Mouse (Mus musculus) forebrain, embryonic 14.5 days (tissue): ENCODE measurements around the gene Desi1. TPM values are rescaled to one million over a fixed set of nuclear protein-coding genes. Genes with fewer than 3 reads are reported as not detected.

Experiments
- ATAC-seq: fragments of 200-750 bp; cut with Nextera tagmentation; 2 replicates; pipeline ENCODE4 v1.8.0; 2017; ENCODE audit warnings: mild to moderate bottlenecking, moderate library complexity
- DNase-seq: peaks from one replicate; pipeline ENCODE4 v3.0.0-alpha.2; 2015; ENCODE audit warnings: low spot score
- H3K27ac ChIP-seq: fragments of 300-500 bp; sonication (generic); 2 replicates; pipeline ENCODE4 v1.5.1; 2014; ENCODE audit warnings: low read depth, mild to moderate bottlenecking, control low read depth, low read length, moderate library complexity
- H3K27me3 ChIP-seq: fragments of 300-500 bp; sonication (generic); replicated peaks from 2 replicates; pipeline ENCODE4 v1.6.1; 2014; ENCODE audit warnings: low read length, control low read depth, mixed read lengths; ENCODE audit not compliant: control insufficient read depth, insufficient read depth
- H3K36me3 ChIP-seq: fragments of 300-500 bp; sonication (generic); 2 replicates; pipeline ENCODE4 v1.6.1; 2014; ENCODE audit warnings: low read length, control low read depth; ENCODE audit not compliant: control insufficient read depth, insufficient read depth
- H3K4me1 ChIP-seq: fragments of 300-500 bp; sonication (generic); 2 replicates; pipeline ENCODE4 v1.6.1; 2014; ENCODE audit warnings: antibody characterized with exemption, low read length, control low read depth; ENCODE audit not compliant: control insufficient read depth, insufficient read depth
- H3K4me2 ChIP-seq: fragments of 300-500 bp; sonication (generic); 2 replicates; pipeline ENCODE4 v1.6.1; 2014; ENCODE audit warnings: mild to moderate bottlenecking, control low read depth, low read length
- H3K4me3 ChIP-seq: fragments of 300-500 bp; sonication (generic); 2 replicates; pipeline ENCODE4 v1.5.1; 2014; ENCODE audit warnings: low read depth, low read length, control low read depth
- H3K9ac ChIP-seq: fragments of 300-500 bp; sonication (generic); 2 replicates; pipeline ENCODE4 v1.6.1; 2014; ENCODE audit warnings: mild to moderate bottlenecking, low read length, control low read depth, moderate library complexity
- H3K9me3 ChIP-seq: fragments of 300-500 bp; sonication (generic); replicated peaks from 2 replicates; pipeline ENCODE4 v1.6.1; 2016; ENCODE audit warnings: low read length, control low read depth, mixed read lengths; ENCODE audit not compliant: control insufficient read depth
- WGBS: fragments of 180-500 bp; shearing (Covaris S2); extraction: QIAGEN DNeasy Blood & Tissue Kit; methylation state at CpG from one replicate; pipeline ENCODE4 v1.1.7; 2014; 5-methylcytosine and 5-hydroxymethylcytosine counted together
- polyA plus RNA-seq: library from polyadenylated mRNA; unstranded; fragments of >200 nt; fragmentation: Nextera tagmentation; extraction: Ambion mirVana; gene quantifications from 2 replicates; pipeline ENCODE4 v1.2.1, GENCODE M21; 2014

Desi1 gene
- polyA plus RNA-seq, 1 experiment from 2014 or later = 33.4 TPM

DNA sequence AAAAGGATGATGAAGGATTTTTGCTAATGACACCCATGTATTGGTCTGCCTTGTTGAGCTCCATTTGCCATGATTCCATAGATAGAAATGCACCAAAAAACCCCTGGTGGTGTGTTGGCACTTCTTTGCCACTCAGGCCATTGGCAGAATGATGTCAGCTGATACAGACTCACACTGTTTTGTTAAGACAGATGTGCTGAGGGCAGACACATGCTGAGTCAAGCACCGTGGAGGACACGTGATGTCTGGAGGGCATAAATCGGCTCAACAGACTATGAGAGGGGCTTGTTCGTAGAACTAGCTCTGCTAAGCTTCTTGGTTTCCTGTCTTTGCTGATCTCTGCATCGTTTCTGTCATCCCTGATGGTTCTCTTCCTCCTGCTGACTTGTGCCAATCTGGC lies 18.9 kb upstream of the Desi1 start:
- no peaks in the 10 kb centered on the region for H3K36me3 ChIP-seq
- H3K27me3 ChIP-seq = no peaks in the 10 kb centered on the region
- no peak overlapping the region for H3K4me2 ChIP-seq
- no peak overlapping the region for H3K27ac ChIP-seq
- no peak overlapping the region for H3K4me3 ChIP-seq
- 77% methylated on average over 5 of the region's 5 CpGs for WGBS
- peaks cover 5% of the 10 kb centered on the region; the same call in 1 of the 2 replicates for H3K4me1 ChIP-seq
- ATAC-seq (no peak), DNase-seq (no peak)
- H3K9ac ChIP-seq = no peak overlapping the region
- H3K9me3 ChIP-seq = no peaks in the 10 kb centered on the region

DNA sequence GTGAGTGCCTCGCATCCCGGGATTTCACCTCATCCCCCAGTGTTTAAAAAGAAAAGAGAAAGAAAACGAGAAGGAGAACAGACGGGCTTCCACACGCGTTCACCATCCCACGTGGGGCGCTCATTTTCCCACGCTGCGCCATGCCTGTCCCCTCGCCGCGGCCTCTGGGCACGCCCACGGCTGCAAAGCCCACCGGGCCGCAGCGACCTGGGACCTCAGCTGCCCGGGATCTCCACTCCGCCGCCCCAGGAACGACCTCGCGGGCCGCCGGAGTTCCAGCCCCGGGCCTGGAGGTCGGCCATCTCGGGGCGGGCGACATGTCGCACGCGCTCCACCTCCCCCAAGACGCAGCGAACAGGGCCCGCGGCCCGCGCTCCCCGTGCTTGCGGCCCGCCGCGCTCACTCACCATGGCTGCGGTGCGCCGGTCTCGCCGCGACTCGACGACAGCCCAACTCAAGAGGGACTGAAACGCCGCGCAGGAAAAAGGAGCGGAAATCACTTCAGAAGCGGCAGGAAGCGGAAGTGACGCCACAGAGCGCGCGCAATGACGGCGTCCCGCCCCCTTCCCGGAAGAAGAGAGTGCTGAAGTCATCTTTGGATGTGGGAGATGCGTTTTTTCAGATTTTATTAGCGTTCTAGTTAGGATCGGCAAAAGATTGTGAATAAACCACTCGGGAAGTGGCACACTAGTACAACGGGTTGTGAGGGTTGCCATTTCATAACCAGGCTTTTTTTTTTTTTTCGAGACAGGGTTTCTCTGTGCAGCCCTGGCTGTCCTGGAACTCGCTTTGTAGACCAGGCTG lies 13.6 kb upstream of the Desi1 start, which contains the start of gene Snu13:
Snu13 (minus strand) TSS at position 519 of the 804 bp plus-strand sequence.
- WGBS = under 1% methylated on average over 73 of the region's 74 CpGs
- DNase-seq (peak; percentile 95), ATAC-seq (peak; percentile 92)
- Histone ChIP-seq H3K9me3 (no peaks in the 10 kb centered on the region), H3K4me1 (peaks cover 13% of the 10 kb centered on the region), H3K27ac (peak within 1 kb of the TSS; percentile 78), H3K9ac (peak within 1 kb of the TSS; percentile 95), H3K27me3 (no peaks in the 10 kb centered on the region), H3K36me3 (peaks cover 16% of the 10 kb centered on the region), H3K4me2 (peak within 1 kb of the TSS; percentile 98), H3K4me3 (peak within 1 kb of the TSS; percentile 98)

DNA sequence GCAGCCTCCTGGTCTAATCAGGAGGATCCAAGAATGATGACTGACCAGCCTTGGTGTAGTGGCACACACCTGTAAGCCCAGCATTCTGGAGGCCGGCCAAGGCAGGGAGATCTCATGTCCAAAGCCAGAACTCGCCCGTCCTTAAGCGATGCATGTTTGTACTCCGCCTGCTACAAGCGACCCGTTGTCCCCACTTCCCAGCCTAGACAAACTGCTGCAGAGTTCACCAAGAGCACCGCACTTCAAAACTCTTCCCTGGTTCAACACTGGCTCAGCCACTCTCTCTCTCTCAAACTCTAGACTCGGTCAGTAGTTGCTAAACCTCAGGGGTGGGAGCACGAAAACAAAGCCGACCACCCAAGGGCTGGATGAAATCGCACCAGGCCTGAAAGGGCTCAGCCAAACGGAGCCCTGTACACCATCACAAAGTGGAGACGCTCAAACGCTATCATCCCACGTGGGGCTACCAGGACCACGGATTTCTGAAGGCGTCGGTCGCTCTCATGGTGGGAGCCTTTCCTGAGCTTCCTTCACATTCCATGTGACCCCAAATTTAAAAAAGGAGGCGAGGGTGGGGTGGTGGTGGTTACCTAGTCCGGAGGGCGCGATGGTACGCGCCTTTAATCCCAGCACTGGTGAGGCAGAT lies 12.7 kb upstream of the Desi1 start:
- Histone ChIP-seq H3K4me2 (peak overlapping the region; percentile 98), H3K36me3 (peaks cover 18% of the 10 kb centered on the region), H3K9ac (peak overlapping the region; percentile 95), H3K27me3 (no peaks in the 10 kb centered on the region), H3K4me1 (peaks cover 13% of the 10 kb centered on the region), H3K4me3 (peak overlapping the region; percentile 98), H3K27ac (no peak overlapping the region), H3K9me3 (no peaks in the 10 kb centered on the region)
- no peak for ATAC-seq
- DNase-seq = no peak
- WGBS = 4% methylated on average over 26 of the region's 26 CpGs

DNA sequence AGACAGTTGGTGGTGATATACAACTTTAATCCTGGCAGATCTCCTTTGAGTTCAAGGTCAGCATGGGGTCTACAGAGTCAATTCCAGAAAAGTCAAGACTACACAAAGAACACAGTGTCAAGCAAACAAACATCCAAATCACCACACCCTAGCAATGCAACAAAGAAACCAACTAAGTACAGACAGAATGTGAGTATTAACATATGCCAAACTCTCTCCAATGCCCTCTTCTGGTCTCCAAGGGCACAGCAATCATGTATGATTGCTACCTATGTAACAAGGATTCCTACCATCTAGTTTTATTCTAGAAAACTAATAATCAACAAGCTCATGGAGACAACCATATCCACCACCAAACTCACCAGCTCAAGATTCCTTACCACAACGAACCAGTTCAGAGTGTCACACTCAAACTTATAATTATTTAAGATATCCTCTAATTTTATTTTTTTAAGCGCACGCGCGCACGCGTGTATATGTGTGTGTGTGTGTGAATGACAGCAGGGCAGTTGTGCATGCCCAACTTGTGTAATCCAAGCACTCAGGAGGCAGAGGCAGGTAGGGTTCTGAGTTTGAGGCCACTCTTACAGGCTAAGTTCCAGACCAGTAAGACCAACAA lies 10.6 kb upstream of the Desi1 start:
- Histone ChIP-seq H3K4me1 (peaks cover 13% of the 10 kb centered on the region), H3K4me2 (0 out of 2 replicates have a peak overlapping the region, but pooled peaks have one; percentile 1), H3K36me3 (peaks cover 35% of the 10 kb centered on the region), H3K27ac (no peak overlapping the region), H3K4me3 (no peak overlapping the region), H3K27me3 (no peaks in the 10 kb centered on the region), H3K9me3 (no peaks in the 10 kb centered on the region), H3K9ac (no peak overlapping the region)
- ATAC-seq = no peak
- 99% methylated on average over 7 of the region's 7 CpGs for WGBS
- DNase-seq = peak; percentile 42

- 90% methylated on average over 1 of the region's 1 CpGs for whole genome bisulfite sequencing
- Histone ChIP-seq H3K9me3 (no peaks in the 10 kb centered on the region), H3K9ac (no peak overlapping the region), H3K27me3 (no peaks in the 10 kb centered on the region), H3K4me1 (no peaks in the 10 kb centered on the region; the same call in 1 of the 2 replicates), H3K36me3 (peaks cover 66% of the 10 kb centered on the region), H3K4me2 (no peak overlapping the region), H3K4me3 (no peak overlapping the region), H3K27ac (no peak overlapping the region)
- DNase-seq = peak; percentile 74
- ATAC-seq = peak; percentile 50; the same call in 1 of the 2 replicates
Measured at GRCm38 (mm10) chr15:82040650-82041049, 7.0 kb upstream of the Desi1 start.

DNA sequence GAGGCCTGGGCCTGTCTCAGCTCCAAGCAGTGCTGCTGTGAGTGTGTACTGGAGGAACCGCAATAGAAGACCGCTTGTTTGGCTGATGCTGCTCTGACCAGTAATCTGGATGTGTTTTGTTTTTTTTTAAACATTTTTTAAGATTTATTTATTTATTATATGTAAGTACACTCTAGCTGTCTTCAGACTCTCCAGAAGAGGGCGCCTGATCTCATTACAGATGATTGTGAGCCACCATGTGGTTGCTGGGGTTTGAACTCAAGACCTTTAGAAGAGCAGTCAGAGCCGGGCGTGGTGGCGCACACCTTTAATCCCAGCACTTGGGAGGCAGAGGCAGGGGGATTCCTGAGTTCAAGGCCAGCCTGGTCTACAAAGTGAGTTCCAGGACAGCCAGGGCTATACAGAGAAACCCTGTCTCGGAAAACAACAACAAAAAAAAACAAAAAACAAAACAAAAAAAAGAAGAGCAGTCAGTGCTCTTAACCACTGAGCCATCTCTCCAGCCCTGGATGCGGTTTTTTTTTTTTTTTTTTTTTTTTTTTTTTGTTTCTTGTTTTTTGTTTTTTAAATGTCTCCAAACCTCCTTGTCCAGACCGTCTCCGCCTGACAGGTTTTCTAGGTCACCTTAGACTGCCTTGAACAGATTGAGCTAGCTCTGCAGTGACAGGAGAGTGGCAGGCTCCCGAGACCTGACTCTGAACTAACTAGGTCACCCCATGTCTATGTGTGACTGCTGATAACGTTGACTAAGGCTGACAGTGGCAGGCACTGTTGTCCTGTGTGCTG lies 2.4 kb upstream of the Desi1 start:
- 85% methylated on average over 12 of the region's 12 CpGs for WGBS
- Histone ChIP-seq H3K27me3 (no peaks in the 10 kb centered on the region), H3K27ac (no peak overlapping the region), H3K4me1 (no peaks in the 10 kb centered on the region), H3K36me3 (peaks cover 75% of the 10 kb centered on the region), H3K9me3 (no peaks in the 10 kb centered on the region), H3K4me2 (no peak overlapping the region), H3K4me3 (no peak overlapping the region), H3K9ac (no peak overlapping the region)
- DNase-seq (peak; percentile 49), ATAC-seq (no peak)

- Histone ChIP-seq H3K9ac (no peak overlapping the region), H3K4me3 (no peak overlapping the region), H3K9me3 (no peaks in the 10 kb centered on the region), H3K27me3 (no peaks in the 10 kb centered on the region), H3K4me2 (no peak overlapping the region), H3K36me3 (peaks cover 76% of the 10 kb centered on the region), H3K27ac (no peak overlapping the region), H3K4me1 (no peaks in the 10 kb centered on the region)
- ATAC-seq (no peak), DNase-seq (no peak)
- WGBS = 93% methylated on average over 7 of the region's 7 CpGs
Measured at GRCm38 (mm10) chr15:82032386-82032785, 1.3 kb downstream of the Desi1 start.

- peaks cover 95% of the 10 kb centered on the region for H3K36me3 ChIP-seq
- no peaks in the 10 kb centered on the region for H3K4me1 ChIP-seq
- no peak overlapping the region for H3K27ac ChIP-seq
- WGBS = 93% methylated on average over 7 of the region's 7 CpGs
- H3K9ac ChIP-seq = no peak overlapping the region
- no peak for ATAC-seq
- no peak overlapping the region for H3K4me3 ChIP-seq
- H3K9me3 ChIP-seq = no peaks in the 10 kb centered on the region
- no peaks in the 10 kb centered on the region for H3K27me3 ChIP-seq
- H3K4me2 ChIP-seq = no peak overlapping the region
- DNase-seq = no peak
Measured at GRCm38 (mm10) chr15:82027726-82028125, 5.9 kb downstream of the Desi1 start.
